ENCODE assay signal across 14 mouse cellular contexts in genomic region chr6:86854941-86855340, GRCm38 (mm10).
"Had no signal": no experiment of that assay in that cellular context is flagged by ENCODE, and none has a peak within 500 bp of the region (broad histone marks: within the 10 kb centered on the region; RNA-seq: fewer than 3 reads in every experiment).

No protein-coding gene starts in this region.

- H3K4me3 ChIP-seq: lung, embryonic 15.5 days; megakaryocyte, embryonic 14.5 days; midbrain, embryonic 12.5 days; midbrain, embryonic 15.5 days; neural tube, embryonic 12.5 days; stomach, embryonic 15.5 days had no signal

- H3K9ac ChIP-seq: liver, postnatal 0 days; lung, embryonic 15.5 days; midbrain, embryonic 12.5 days; midbrain, embryonic 15.5 days; neural tube, embryonic 12.5 days; stomach, embryonic 15.5 days had no signal

- H3K4me2 ChIP-seq: lung, embryonic 15.5 days; midbrain, embryonic 12.5 days; midbrain, embryonic 15.5 days; neural tube, embryonic 12.5 days; stomach, embryonic 15.5 days had no signal

- ATAC-seq: liver, postnatal 0 days; midbrain, embryonic 15.5 days had no signal

- H3K9me3 ChIP-seq: lung, embryonic 15.5 days; megakaryocyte, embryonic 14.5 days; midbrain, embryonic 12.5 days; midbrain, embryonic 15.5 days; neural tube, embryonic 12.5 days; stomach, embryonic 15.5 days had no signal

- H3K27me3 ChIP-seq: lung, embryonic 15.5 days; megakaryocyte, embryonic 14.5 days; midbrain, embryonic 12.5 days; midbrain, embryonic 15.5 days; neural tube, embryonic 12.5 days; stomach, embryonic 15.5 days had no signal

- H3K27ac ChIP-seq: lung, embryonic 15.5 days; macrophage; midbrain, embryonic 12.5 days; midbrain, embryonic 15.5 days; neural tube, embryonic 12.5 days; stomach, embryonic 15.5 days had no signal

- DNase-seq: liver, postnatal 0 days; lung, adult 2 months; lung, postnatal 14 days; right cerebral cortex, postnatal 14 days; thymus, adult 2 months; thymus, postnatal 25 days; thymus, postnatal 4 days had no signal

- H3K36me3 ChIP-seq: midbrain, embryonic 15.5 days; stomach, embryonic 15.5 days had no signal
